Mouse (Mus musculus): ENCODE measurements around the gene Hmg20a. TPM values are rescaled to one million over a fixed set of nuclear protein-coding genes. Genes with fewer than 3 reads are reported as not detected.
A peak's percentile ranks its signal among the peaks of the same experiment; 100 is the strongest.

The Hmg20a gene
- polyA plus RNA-seq, 1 experiment from 2014 or later: 36.2 TPM

GRCm38 (mm10) chr9:56507682-56508061 lies 89.3 kb downstream of the Hmg20a start:
- Histone ChIP-seq H3K36me3 (ENCODE audit: insufficient read depth, low read length) (no peaks in the 10 kb centered on the region), H3K4me2 (ENCODE audit: low read length) (peak overlapping the region; percentile 76), H3K9ac (ENCODE audit: low read depth, low read length) (peak overlapping the region; percentile 48; the same call in 1 of the 2 replicates), H3K27me3 (ENCODE audit: insufficient read depth, low read length) (no peaks in the 10 kb centered on the region), H3K9me3 (replicated peaks; ENCODE audit: low read length) (no peaks in the 10 kb centered on the region), H3K4me3 (replicated peaks; ENCODE audit: low read depth, low read length) (peak overlapping the region; percentile 40; the same call in 1 of the 2 replicates), H3K4me1 (replicated peaks; ENCODE audit: insufficient read depth, low read length) (peaks cover 22% of the 10 kb centered on the region), H3K27ac (peak overlapping the region; percentile 95)
- ATAC-seq (replicated peaks; ENCODE audit: low FRiP score, low read depth): no peak
- DNase-seq (ENCODE audit: low spot score): no peak
- TF ChIP-seq CTCF (IDR thresholded peaks at IDR 0.05; ENCODE audit: low read depth): no peak
- 45% methylated on average over 4 of the region's 4 CpGs for WGBS

DNA sequence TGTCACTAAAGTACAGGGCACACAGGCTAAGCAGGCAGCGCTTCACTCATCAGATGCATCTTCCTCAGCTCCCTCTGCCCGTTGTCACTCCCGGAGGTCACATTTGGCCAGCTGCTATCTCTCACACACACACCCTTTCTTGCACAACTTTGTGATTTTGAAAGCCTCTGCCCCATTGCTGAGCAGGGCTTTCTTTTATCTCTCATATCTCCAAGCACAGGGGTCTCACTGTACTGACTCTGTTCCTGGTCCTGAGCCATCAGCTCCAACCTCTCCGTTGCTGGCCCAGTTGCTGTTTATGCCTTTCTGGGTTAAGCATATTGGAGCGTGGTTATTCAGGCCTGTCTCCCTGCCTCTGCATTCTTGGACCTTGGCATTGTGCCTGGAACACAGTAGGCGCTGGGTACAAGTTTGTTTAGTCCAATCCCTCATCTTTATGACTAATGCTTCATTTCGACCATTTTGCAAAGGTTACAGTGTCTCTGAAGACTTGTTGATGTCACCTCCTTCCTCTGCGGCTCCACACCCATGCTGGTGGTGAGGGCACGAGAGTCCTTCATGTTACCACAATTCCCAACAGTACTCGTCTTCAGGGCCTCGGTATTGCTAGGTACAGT lies 90.5 kb downstream of the Hmg20a start:
- Histone ChIP-seq H3K27ac (peak overlapping the region; percentile 50), H3K4me1 (replicated peaks; ENCODE audit: insufficient read depth, low read length) (peaks cover 13% of the 10 kb centered on the region), H3K4me3 (replicated peaks; ENCODE audit: low read depth, low read length) (no peak overlapping the region), H3K36me3 (ENCODE audit: insufficient read depth, low read length) (no peaks in the 10 kb centered on the region), H3K9ac (ENCODE audit: low read depth, low read length) (no peak overlapping the region), H3K4me2 (ENCODE audit: low read length) (no peak overlapping the region), H3K9me3 (replicated peaks; ENCODE audit: low read length) (no peaks in the 10 kb centered on the region), H3K27me3 (ENCODE audit: insufficient read depth, low read length) (no peaks in the 10 kb centered on the region)
- no peak for TF ChIP-seq CTCF (IDR thresholded peaks at IDR 0.05; ENCODE audit: low read depth)
- WGBS: 60% methylated on average over 11 of the region's 11 CpGs
- DNase-seq (ENCODE audit: low spot score): peak; percentile 43
- no peak for ATAC-seq (replicated peaks; ENCODE audit: low FRiP score, low read depth)

- no peak overlapping the region for H3K27ac ChIP-seq
- H3K27me3 ChIP-seq (ENCODE audit: insufficient read depth, low read length): no peaks in the 10 kb centered on the region
- no peak overlapping the region for H3K4me2 ChIP-seq (ENCODE audit: low read length)
- WGBS: 77% methylated on average over 2 of the region's 2 CpGs
- peaks cover 7% of the 10 kb centered on the region for H3K4me1 ChIP-seq (replicated peaks; ENCODE audit: insufficient read depth, low read length)
- no peaks in the 10 kb centered on the region for H3K9me3 ChIP-seq (replicated peaks; ENCODE audit: low read length)
- H3K4me3 ChIP-seq (replicated peaks; ENCODE audit: low read depth, low read length): no peak overlapping the region
- no peak for TF ChIP-seq CTCF (IDR thresholded peaks at IDR 0.05; ENCODE audit: low read depth)
- no peaks in the 10 kb centered on the region for H3K36me3 ChIP-seq (ENCODE audit: insufficient read depth, low read length)
- DNase-seq (ENCODE audit: low spot score) (no peak), ATAC-seq (replicated peaks; ENCODE audit: low FRiP score, low read depth) (no peak)
- H3K9ac ChIP-seq (ENCODE audit: low read depth, low read length): no peak overlapping the region
Measured at GRCm38 (mm10) chr9:56510281-56510680, 91.9 kb downstream of the Hmg20a start.

DNA sequence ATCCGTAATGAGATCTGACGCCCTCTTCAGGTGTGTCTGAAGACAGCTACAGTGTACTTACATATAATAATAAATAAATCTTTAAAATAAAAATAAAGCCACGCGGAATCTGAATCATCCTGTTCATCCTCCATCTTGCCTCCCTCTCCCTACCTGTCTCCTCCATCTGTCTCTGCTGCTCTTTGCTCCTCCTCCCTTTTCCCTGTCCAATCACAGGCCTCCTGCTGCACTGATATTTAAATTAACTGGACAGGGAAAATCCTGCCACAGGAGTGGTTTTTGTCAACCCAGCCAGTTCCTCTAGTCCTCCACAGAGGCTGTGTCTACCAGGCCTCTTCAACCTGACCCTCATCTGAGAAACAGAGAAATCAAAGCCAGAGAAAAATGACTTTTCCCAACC lies 94.1 kb downstream of the Hmg20a start:
- ATAC-seq (replicated peaks; ENCODE audit: low FRiP score, low read depth) (no peak), DNase-seq (ENCODE audit: low spot score) (no peak)
- TF ChIP-seq CTCF (IDR thresholded peaks at IDR 0.05; ENCODE audit: low read depth): no peak
- H3K4me3 ChIP-seq (replicated peaks; ENCODE audit: low read depth, low read length): no peak overlapping the region
- H3K9ac ChIP-seq (ENCODE audit: low read depth, low read length): no peak overlapping the region
- no peak overlapping the region for H3K4me2 ChIP-seq (ENCODE audit: low read length)
- no peaks in the 10 kb centered on the region for H3K9me3 ChIP-seq (replicated peaks; ENCODE audit: low read length)
- H3K36me3 ChIP-seq (ENCODE audit: insufficient read depth, low read length): no peaks in the 10 kb centered on the region
- 90% methylated on average over 4 of the region's 4 CpGs for WGBS
- H3K4me1 ChIP-seq (replicated peaks; ENCODE audit: insufficient read depth, low read length): peaks cover 8% of the 10 kb centered on the region; the same call in 1 of the 2 replicates
- H3K27ac ChIP-seq: no peak overlapping the region
- H3K27me3 ChIP-seq (ENCODE audit: insufficient read depth, low read length): no peaks in the 10 kb centered on the region

- Histone ChIP-seq H3K4me3 (replicated peaks; ENCODE audit: low read depth, low read length) (no peak overlapping the region), H3K9ac (ENCODE audit: low read depth, low read length) (no peak overlapping the region), H3K36me3 (ENCODE audit: insufficient read depth, low read length) (no peaks in the 10 kb centered on the region), H3K27me3 (ENCODE audit: insufficient read depth, low read length) (no peaks in the 10 kb centered on the region), H3K27ac (no peak overlapping the region), H3K4me2 (ENCODE audit: low read length) (no peak overlapping the region), H3K9me3 (replicated peaks; ENCODE audit: low read length) (no peaks in the 10 kb centered on the region), H3K4me1 (replicated peaks; ENCODE audit: insufficient read depth, low read length) (0 out of 2 replicates have a peak, but pooled peaks cover 4% of the 10 kb centered on the region)
- DNase-seq (ENCODE audit: low spot score) (no peak), ATAC-seq (replicated peaks; ENCODE audit: low FRiP score, low read depth) (no peak)
- no peak for TF ChIP-seq CTCF (IDR thresholded peaks at IDR 0.05; ENCODE audit: low read depth)
- WGBS: 88% methylated on average over 5 of the region's 5 CpGs
Measured at GRCm38 (mm10) chr9:56515110-56515509, 96.7 kb downstream of the Hmg20a start.

DNA sequence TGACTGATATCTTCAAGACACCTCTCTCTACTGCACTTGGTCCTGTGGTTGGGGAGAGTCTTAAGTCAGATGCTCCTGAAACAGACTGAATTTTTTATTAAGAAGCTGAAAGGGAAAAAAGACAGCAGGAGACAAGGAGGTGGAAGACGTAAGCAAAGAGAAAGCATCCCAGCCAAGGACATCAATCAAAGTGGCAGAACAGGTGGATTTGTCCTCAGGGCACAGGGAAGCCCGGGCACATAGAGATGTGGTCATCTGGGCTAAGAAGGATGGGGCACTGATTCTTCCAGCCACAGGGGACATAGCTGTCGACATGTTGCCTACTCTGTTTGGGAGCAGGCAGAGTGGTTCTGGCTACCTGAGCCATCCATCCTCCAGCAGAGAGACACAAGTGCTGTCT lies 97.8 kb downstream of the Hmg20a start:
- Histone ChIP-seq H3K27me3 (ENCODE audit: insufficient read depth, low read length) (no peaks in the 10 kb centered on the region), H3K9me3 (replicated peaks; ENCODE audit: low read length) (no peaks in the 10 kb centered on the region), H3K9ac (ENCODE audit: low read depth, low read length) (no peak overlapping the region), H3K27ac (no peak overlapping the region), H3K4me2 (ENCODE audit: low read length) (no peak overlapping the region), H3K36me3 (ENCODE audit: insufficient read depth, low read length) (no peaks in the 10 kb centered on the region), H3K4me1 (replicated peaks; ENCODE audit: insufficient read depth, low read length) (0 out of 2 replicates have a peak, but pooled peaks cover 4% of the 10 kb centered on the region), H3K4me3 (replicated peaks; ENCODE audit: low read depth, low read length) (no peak overlapping the region)
- no peak for TF ChIP-seq CTCF (IDR thresholded peaks at IDR 0.05; ENCODE audit: low read depth)
- ATAC-seq (replicated peaks; ENCODE audit: low FRiP score, low read depth) (0 out of 2 replicates have a peak, but pooled peaks have one; percentile 17), DNase-seq (ENCODE audit: low spot score) (no peak)
- WGBS: 56% methylated on average over 3 of the region's 3 CpGs
